Mouse (Mus musculus) heart, postnatal 10 days (tissue): ENCODE measurements around the gene Olfr1321. TPM values are rescaled to one million over a fixed set of nuclear protein-coding genes. Genes with fewer than 3 reads are reported as not detected.

Experiments used
- DNase-seq, 2 experiments: peaks; one replicate each; pipeline ENCODE4 v3.0.0; 2021
- intact Hi-C: fragments of 180-260 bp; cut with DNase I; formaldehyde crosslinking; loops from one replicate; pipeline ENCODE4 v1.15.1; 2025
- total RNA-seq, 2 experiments: library from RNA; stranded (reverse); gene quantifications; 2 replicates each; pipeline ENCODE4 v1.2.3; 2021

The Olfr1321 gene
- not detected for total RNA-seq

GRCm38 (mm10) chrX:49734959-49735358 lies at the start of gene Olfr1321:
Gene Olfr1321 (minus strand): TSS chrX:49735059.
- no peak for DNase-seq
- intact Hi-C loops, result no loop called here

GRCm38 (mm10) chrX:49770828-49771227 lies 36.0 kb upstream of the Olfr1321 start:
- intact Hi-C loops, result no loop called here
- peak; percentile 3 to 5 for DNase-seq

- DNase-seq, result no peak
- intact Hi-C loops, result no loop called here
Observed at GRCm38 (mm10) chrX:49745192-49745591, 10.3 kb upstream of the Olfr1321 start.

Other genes with a start within 250 kb of the Olfr1321 start
- not detected for gene Olfr1320, start 62.7 kb downstream of the Olfr1321 start, total RNA-seq
- 1 to 10 TPM; 7.2 to 9.4 TPM for gene Igsf1, start 62.7 kb upstream of the Olfr1321 start, total RNA-seq
- gene Olfr1322, start 156.4 kb upstream of the Olfr1321 start, total RNA-seq, result not detected